Mouse (Mus musculus) liver, embryonic 14.5 days (tissue): ENCODE measurements around the gene Nt5c3b.

ENCODE experiments used
- CTCF ChIP-seq: IDR thresholded peaks from 2 replicates; pipeline ENCODE4 v1.5.1; 2016; ENCODE audit warnings: antibody characterized with exemption, low read depth, control low read depth
- EP300 ChIP-seq: IDR thresholded peaks from 2 replicates; pipeline ENCODE4 v1.6.1; 2016; ENCODE audit warnings: antibody characterized with exemption, low read depth

- TF ChIP-seq CTCF = no peak
- TF ChIP-seq EP300 = no peak
Observed at GRCm38 (mm10) chr11:100403445-100404134, 38.0 kb downstream of the Nt5c3b start.
